Mouse (Mus musculus) CH12.LX (cell line): ENCODE data around the gene Myo10. TPM values are rescaled to one million over a fixed set of nuclear protein-coding genes. Genes with fewer than 3 reads are reported as not detected.

Experiments used
- DNase-seq: peaks from one replicate; pipeline ENCODE4 v3.0.0-alpha.2; 2013; ENCODE audit errors: extremely low read depth
- H3K27ac ChIP-seq: 2 replicates; pipeline ENCODE4 v1.5.1; 2012; ENCODE audit warnings: low read depth, mild to moderate bottlenecking, control low read depth, moderate library complexity; ENCODE audit not compliant: insufficient read depth
- H3K27me3 ChIP-seq: replicated peaks from 2 replicates; pipeline ENCODE3; 2012; ENCODE audit warnings: inconsistent platforms
- H3K36me3 ChIP-seq, 2 experiments: replicated peaks in 1 of 2; 2 replicates each; pipeline versions ENCODE3 to v1.6.1; 2012; ENCODE audit warnings: inconsistent platforms in 1 of 2, low read length in 1 of 2, mild to moderate bottlenecking in 1 of 2, mixed read lengths in 1 of 2, moderate library complexity in 1 of 2; ENCODE audit not compliant: control insufficient read depth in 1 of 2, insufficient read depth in 1 of 2
- H3K4me1 ChIP-seq, 2 experiments: 2 replicates each; pipeline ENCODE4 v1.6.1; 2012; ENCODE audit warnings: inconsistent platforms in 1 of 2, moderate library complexity in 1 of 2; ENCODE audit not compliant: insufficient read depth in 2 of 2, control insufficient read depth in 1 of 2
- H3K4me2 ChIP-seq: 2 replicates; pipeline ENCODE4 v1.6.1; 2012; ENCODE audit warnings: low read depth, mild to moderate bottlenecking, control low read depth; ENCODE audit not compliant: poor library complexity, insufficient read depth, severe bottlenecking
- H3K4me3 ChIP-seq, 3 experiments: fragments of 150-350 bp in 1 of 3; sonication (generic) in 1 of 3; replicated peaks in 1 of 3; 2 replicates each; pipeline versions ENCODE3 to v1.5.1; 2011 to 2012; ENCODE audit warnings: low read depth in 2 of 3, low read length in 2 of 3, mild to moderate bottlenecking in 2 of 3, moderate library complexity in 2 of 3, control low read depth in 1 of 3, improper control_type of control experiment in 1 of 3, inconsistent platforms in 1 of 3, mixed read lengths in 1 of 3; ENCODE audit not compliant: poor library complexity in 1 of 3
- H3K79me2 ChIP-seq: replicated peaks from 2 replicates; pipeline ENCODE4 v1.6.1; 2012; ENCODE audit warnings: mild to moderate bottlenecking, moderate library complexity; ENCODE audit not compliant: control insufficient read depth, poor library complexity, insufficient read depth, severe bottlenecking; ENCODE audit errors: extremely low read depth
- H3K9ac ChIP-seq: 2 replicates; pipeline ENCODE4 v1.6.1; 2012; ENCODE audit warnings: low read depth, mild to moderate bottlenecking, control low read depth, moderate library complexity; ENCODE audit not compliant: insufficient read depth
- H3K9me3 ChIP-seq: replicated peaks from 2 replicates; pipeline ENCODE3; 2012; ENCODE audit warnings: low read length, inconsistent platforms, mixed read lengths
- BHLHE40 ChIP-seq: IDR thresholded peaks from 2 replicates; pipeline ENCODE4 v1.6.1; 2011; ENCODE audit warnings: mild to moderate bottlenecking, low read depth, low read length, improper control_type of control experiment
- CHD2 ChIP-seq: IDR thresholded peaks from 2 replicates; pipeline ENCODE4 v1.6.1; 2011; ENCODE audit warnings: low read length, improper control_type of control experiment
- CTCF ChIP-seq, 2 experiments: IDR thresholded peaks in 1 of 2; conservative IDR thresholded peaks in 1 of 2; 2 replicates each; pipeline ENCODE4 v1.5.1; 2011 to 2012; ENCODE audit warnings: low read depth in 2 of 2, low read length in 2 of 2, improper control_type of control experiment in 1 of 2, inconsistent platforms in 1 of 2, mild to moderate bottlenecking in 1 of 2, moderate library complexity in 1 of 2
- E2F4 ChIP-seq: IDR thresholded peaks from 2 replicates; pipeline ENCODE4 v1.6.1; 2011; ENCODE audit warnings: low read depth, low read length, improper control_type of control experiment; ENCODE audit not compliant: insufficient replicate concordance
- ETS1 ChIP-seq: conservative IDR thresholded peaks from 2 replicates; pipeline ENCODE4 v1.6.1; 2012; ENCODE audit warnings: low read depth, mild to moderate bottlenecking, inconsistent platforms, low read length, improper control_type of control experiment, moderate library complexity
- IRF4 ChIP-seq: IDR thresholded peaks from 2 replicates; pipeline ENCODE4 v1.6.1; 2014; ENCODE audit warnings: low read depth, mild to moderate bottlenecking, inconsistent platforms, low read length, improper control_type of control experiment
- JUN ChIP-seq: IDR thresholded peaks from 2 replicates; pipeline ENCODE4 v1.6.1; 2011; ENCODE audit warnings: low read depth, mild to moderate bottlenecking, low read length, improper control_type of control experiment, moderate library complexity; ENCODE audit not compliant: insufficient read depth
- JUND ChIP-seq: conservative IDR thresholded peaks from 2 replicates; pipeline ENCODE4 v1.6.1; 2011; ENCODE audit warnings: low read depth, low read length, improper control_type of control experiment
- MAZ ChIP-seq: IDR thresholded peaks from 2 replicates; pipeline ENCODE4 v1.6.1; 2012; ENCODE audit warnings: low read depth, mild to moderate bottlenecking, inconsistent platforms, low read length, improper control_type of control experiment, moderate library complexity
- MEF2A ChIP-seq: IDR thresholded peaks from 2 replicates; pipeline ENCODE4 v1.6.1; 2014; ENCODE audit warnings: low read depth, mild to moderate bottlenecking, inconsistent platforms, low read length, improper control_type of control experiment, borderline replicate concordance
- MYC ChIP-seq: IDR thresholded peaks from 2 replicates; pipeline ENCODE4 v1.6.1; 2011; ENCODE audit warnings: low read depth, mild to moderate bottlenecking, improper control_type of control experiment, low read length
- NRF1 ChIP-seq: IDR thresholded peaks from 2 replicates; pipeline ENCODE4 v1.6.1; 2014; ENCODE audit warnings: low read depth, mild to moderate bottlenecking, inconsistent platforms, low read length, improper control_type of control experiment, moderate library complexity
- PAX5 ChIP-seq: IDR thresholded peaks from 2 replicates; pipeline ENCODE4 v1.6.1; 2012; ENCODE audit warnings: low read length, inconsistent platforms, mixed read lengths
- POLR2A ChIP-seq: IDR thresholded peaks from 2 replicates; pipeline ENCODE4 v1.6.1; 2011; ENCODE audit warnings: low read depth, mild to moderate bottlenecking, improper control_type of control experiment, low read length
- POLR2AphosphoS2 ChIP-seq: IDR thresholded peaks from 2 replicates; pipeline ENCODE4 v1.6.1; 2011; ENCODE audit warnings: low read depth, low read length, improper control_type of control experiment
- TBP ChIP-seq: conservative IDR thresholded peaks from 2 replicates; pipeline ENCODE4 v1.6.1; 2011; ENCODE audit warnings: low read depth, low read length, improper control_type of control experiment
- TCF12 ChIP-seq: IDR thresholded peaks from 2 replicates; pipeline ENCODE4 v1.6.1; 2014; ENCODE audit warnings: low read depth, mild to moderate bottlenecking, inconsistent platforms, low read length, improper control_type of control experiment
- USF1 ChIP-seq: IDR thresholded peaks from 2 replicates; pipeline ENCODE4 v1.6.1; 2014; ENCODE audit warnings: low read depth, mild to moderate bottlenecking, inconsistent platforms, low read length, improper control_type of control experiment
- ZC3H11A ChIP-seq: IDR thresholded peaks from 2 replicates; pipeline ENCODE4 v1.6.1; 2012; ENCODE audit warnings: low read depth, mild to moderate bottlenecking, inconsistent platforms, low read length, improper control_type of control experiment
- ZKSCAN1 ChIP-seq: IDR thresholded peaks from 2 replicates; pipeline ENCODE4 v1.6.1; 2012; ENCODE audit warnings: low read depth, inconsistent platforms, low read length, improper control_type of control experiment, borderline replicate concordance
- ZNF384 ChIP-seq: IDR thresholded peaks from 2 replicates; pipeline ENCODE4 v1.6.1; 2012; ENCODE audit warnings: low read depth, low read length, improper control_type of control experiment, inconsistent platforms
- dilution Hi-C: fragments of 300-500 bp; cut with MboI; formaldehyde crosslinking; loops from 2 replicates; pipeline ENCODE4 v1.14.3; 2020; ENCODE audit warnings: low sequenced_read_pairs; ENCODE audit not compliant: extremely low pct_unique_long_range_greater_than_20kb, extremely low pct_ligation_motif_present
- in situ Hi-C: fragments of 300-500 bp; cut with MboI; formaldehyde crosslinking; loops from 3 replicates; pipeline ENCODE4 v1.14.3; 2019; ENCODE audit warnings: low sequenced_read_pairs, low pct_ligation_motif_present, low pct_unique_long_range_greater_than_20kb, mixed read lengths
- polyA plus RNA-seq: library from polyadenylated mRNA; unstranded; fragments of >175 nt; gene quantifications from 2 replicates; pipeline ENCODE4 v1.2.1, GENCODE M21; 2012; ENCODE audit warnings: low read depth; ENCODE audit not compliant: insufficient read length
- total RNA-seq, 2 experiments: library from RNA; depleted of rRNA; stranded (reverse); fragments of 300-350 nt in 1 of 2; fragments of >200 nt in 1 of 2; gene quantifications; 2 replicates each; pipeline ENCODE4 v1.2.3; 2012 to 2014

Gene Myo10
- total and polyA plus RNA-seq, 3 experiments, result 6.4 to 13.6 (median 8.6) TPM

- H3K79me2 ChIP-seq, result no peaks in the 10 kb centered on the region
- TF ChIP-seq E2F4 (no peak), POLR2A (no peak), ETS1 (no peak), PAX5 (no peak), MEF2A (no peak), NRF1 (no peak), CHD2 (no peak), CTCF (conservative IDR thresholded peaks at IDR 0.05 in 1 of 2, IDR thresholded peaks at IDR 0.05 in 1 of 2; ENCODE audit: low read depth in 2 of 2, low read length in 2 of 2) (no peak), ZC3H11A (no peak), JUND (no peak), USF1 (no peak)
- TF ChIP-seq, all 38 proteins: peak for 0
- Histone ChIP-seq H3K27ac (no peak overlapping the region), H3K27me3 (no peaks in the 10 kb centered on the region), H3K9ac (no peak overlapping the region), H3K4me3 (no peak overlapping the region), H3K4me2 (no peak overlapping the region), H3K4me1 (no peaks in the 10 kb centered on the region), H3K36me3 (no peaks in the 10 kb centered on the region), H3K9me3 (no peaks in the 10 kb centered on the region)
- DNase-seq, result no peak
- in situ Hi-C loops, result no loop called here
- dilution Hi-C loops, result no loop called here
Observed at GRCm38 (mm10) chr15:25673231-25673980, 51.1 kb downstream of the Myo10 start.

- no peaks in the 10 kb centered on the region for H3K4me1 ChIP-seq
- TF ChIP-seq POLR2AphosphoS2, result no peak
- no peak for TF ChIP-seq JUN
- no peak for TF ChIP-seq IRF4
- TF ChIP-seq CTCF (conservative IDR thresholded peaks at IDR 0.05 in 1 of 2, IDR thresholded peaks at IDR 0.05 in 1 of 2; ENCODE audit: low read depth in 2 of 2, low read length in 2 of 2), result no peak
- no peak for TF ChIP-seq CHD2
- TF ChIP-seq ZNF384, result no peak
- TF ChIP-seq BHLHE40, result no peak
- no peak for TF ChIP-seq MAZ
- TF ChIP-seq MYC, result no peak
- TF ChIP-seq TBP, result no peak
- TF ChIP-seq ZKSCAN1, result no peak
- TF ChIP-seq TCF12, result no peak
- TF ChIP-seq POLR2A, result no peak
- H3K9ac ChIP-seq, result no peak overlapping the region
- H3K27me3 ChIP-seq, result no peaks in the 10 kb centered on the region
- H3K27ac ChIP-seq, result no peak overlapping the region
- DNase-seq, result no peak
- H3K4me2 ChIP-seq, result no peak overlapping the region
- no peaks in the 10 kb centered on the region for H3K36me3 ChIP-seq
- no peaks in the 10 kb centered on the region for H3K79me2 ChIP-seq
- H3K4me3 ChIP-seq, result no peak overlapping the region
- no peaks in the 10 kb centered on the region for H3K9me3 ChIP-seq
- in situ Hi-C loops, result no loop called here
- dilution Hi-C loops, result no loop called here
Observed at GRCm38 (mm10) chr15:25674099-25674931, 52.0 kb downstream of the Myo10 start.
